Mouse (Mus musculus): ENCODE data around the gene Unc13b. TPM values are rescaled to one million over a fixed set of nuclear protein-coding genes. Genes with fewer than 3 reads are reported as not detected.

Gene Unc13b
- polyA plus RNA-seq, 1 experiment from 2014 or later: 9.0 TPM

- H3K9ac ChIP-seq (ENCODE audit: low read depth, low read length): no peak overlapping the region
- H3K27ac ChIP-seq (ENCODE audit: low read depth, low read length): no peak overlapping the region
- H3K4me2 ChIP-seq (replicated peaks; ENCODE audit: low read depth, low read length): no peak overlapping the region
- H3K4me1 ChIP-seq (ENCODE audit: control insufficient read depth, insufficient read depth, low read length): no peaks in the 10 kb centered on the region
- no peak overlapping the region for H3K4me3 ChIP-seq (ENCODE audit: low read length)
- H3K27me3 ChIP-seq (ENCODE audit: control insufficient read depth, insufficient read depth, low read length): no peaks in the 10 kb centered on the region
- no peak for ATAC-seq (ENCODE audit: low FRiP score, low TSS enrichment)
- H3K9me3 ChIP-seq (ENCODE audit: control insufficient read depth, low read length): no peaks in the 10 kb centered on the region
- no peaks in the 10 kb centered on the region for H3K36me3 ChIP-seq (ENCODE audit: control insufficient read depth, insufficient read depth, low read length)
- 44% methylated on average over 2 of the region's 2 CpGs for WGBS
Measured at GRCm38 (mm10) chr4:43244022-43244421, 185.3 kb downstream of the Unc13b start.

GRCm38 (mm10) chr4:43245776-43246175, 187.0 kb downstream of the Unc13b start:
- no peak overlapping the region for H3K4me2 ChIP-seq (replicated peaks; ENCODE audit: low read depth, low read length)
- H3K9me3 ChIP-seq (ENCODE audit: control insufficient read depth, low read length): no peaks in the 10 kb centered on the region
- no peak overlapping the region for H3K9ac ChIP-seq (ENCODE audit: low read depth, low read length)
- peaks cover 6% of the 10 kb centered on the region; the same call in 1 of the 2 replicates for H3K36me3 ChIP-seq (ENCODE audit: control insufficient read depth, insufficient read depth, low read length)
- no peak overlapping the region for H3K27ac ChIP-seq (ENCODE audit: low read depth, low read length)
- no peaks in the 10 kb centered on the region for H3K4me1 ChIP-seq (ENCODE audit: control insufficient read depth, insufficient read depth, low read length)
- 91% methylated on average over 4 of the region's 4 CpGs for WGBS
- H3K4me3 ChIP-seq (ENCODE audit: low read length): no peak overlapping the region
- H3K27me3 ChIP-seq (ENCODE audit: control insufficient read depth, insufficient read depth, low read length): no peaks in the 10 kb centered on the region
- ATAC-seq (ENCODE audit: low FRiP score, low TSS enrichment): no peak

GRCm38 (mm10) chr4:43248026-43248425, 189.3 kb downstream of the Unc13b start:
- no peak overlapping the region for H3K9ac ChIP-seq (ENCODE audit: low read depth, low read length)
- 76% methylated on average over 7 of the region's 7 CpGs for WGBS
- no peak overlapping the region for H3K27ac ChIP-seq (ENCODE audit: low read depth, low read length)
- H3K4me3 ChIP-seq (ENCODE audit: low read length): no peak overlapping the region
- no peak for ATAC-seq (ENCODE audit: low FRiP score, low TSS enrichment)
- no peaks in the 10 kb centered on the region for H3K27me3 ChIP-seq (ENCODE audit: control insufficient read depth, insufficient read depth, low read length)
- peaks cover 6% of the 10 kb centered on the region; the same call in 1 of the 2 replicates for H3K36me3 ChIP-seq (ENCODE audit: control insufficient read depth, insufficient read depth, low read length)
- no peaks in the 10 kb centered on the region for H3K9me3 ChIP-seq (ENCODE audit: control insufficient read depth, low read length)
- H3K4me1 ChIP-seq (ENCODE audit: control insufficient read depth, insufficient read depth, low read length): no peaks in the 10 kb centered on the region
- no peak overlapping the region for H3K4me2 ChIP-seq (replicated peaks; ENCODE audit: low read depth, low read length)

DNA sequence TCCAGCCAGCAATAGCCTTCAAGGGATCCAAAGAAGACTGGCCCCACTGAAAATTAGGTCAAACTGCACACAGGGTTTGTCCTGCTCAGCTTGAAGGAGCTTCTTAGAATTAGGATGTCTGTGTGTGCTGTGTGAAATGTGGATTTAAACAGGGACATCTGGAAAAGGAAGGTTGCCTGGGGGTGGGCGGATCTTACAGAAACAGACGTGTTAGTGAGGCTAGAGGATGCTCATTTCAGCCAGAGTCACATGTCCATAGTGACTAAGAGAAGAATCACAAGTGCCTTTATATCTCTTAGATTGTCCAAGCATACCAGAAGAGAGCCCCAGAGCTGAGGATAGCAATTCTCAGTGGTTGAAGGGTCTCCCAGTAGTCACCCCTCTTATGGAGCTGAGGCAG, 190.2 kb downstream of the Unc13b start:
- no peaks in the 10 kb centered on the region for H3K9me3 ChIP-seq (ENCODE audit: control insufficient read depth, low read length)
- no peaks in the 10 kb centered on the region for H3K27me3 ChIP-seq (ENCODE audit: control insufficient read depth, insufficient read depth, low read length)
- 82% methylated on average over 2 of the region's 2 CpGs for WGBS
- no peak overlapping the region for H3K9ac ChIP-seq (ENCODE audit: low read depth, low read length)
- peaks cover 6% of the 10 kb centered on the region; the same call in 1 of the 2 replicates for H3K36me3 ChIP-seq (ENCODE audit: control insufficient read depth, insufficient read depth, low read length)
- H3K27ac ChIP-seq (ENCODE audit: low read depth, low read length): no peak overlapping the region
- no peak overlapping the region for H3K4me2 ChIP-seq (replicated peaks; ENCODE audit: low read depth, low read length)
- ATAC-seq (ENCODE audit: low FRiP score, low TSS enrichment): no peak
- H3K4me1 ChIP-seq (ENCODE audit: control insufficient read depth, insufficient read depth, low read length): no peaks in the 10 kb centered on the region
- H3K4me3 ChIP-seq (ENCODE audit: low read length): no peak overlapping the region

DNA sequence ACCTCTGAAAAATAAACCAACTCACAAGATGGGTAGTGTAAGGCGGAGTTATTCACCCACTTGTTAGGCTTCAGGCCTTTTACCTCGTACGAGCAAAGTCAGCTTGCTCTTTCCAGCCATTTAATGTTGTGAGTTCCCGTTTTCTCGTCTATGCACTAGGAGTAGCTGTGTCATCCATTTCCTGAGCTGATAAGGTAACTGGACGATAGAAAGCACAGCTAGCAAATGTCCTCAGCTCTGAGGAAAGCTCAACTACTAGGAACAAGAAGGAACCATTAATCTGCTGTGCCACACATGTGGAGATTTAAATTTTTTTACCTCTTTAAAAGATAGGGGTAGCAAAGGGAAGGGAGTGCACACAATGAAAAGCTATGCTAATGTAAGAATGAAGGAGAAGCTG, 192.5 kb downstream of the Unc13b start:
- whole genome bisulfite sequencing: 79% methylated on average over 6 of the region's 6 CpGs
- H3K4me1 ChIP-seq (ENCODE audit: control insufficient read depth, insufficient read depth, low read length): no peaks in the 10 kb centered on the region
- H3K9ac ChIP-seq (ENCODE audit: low read depth, low read length): no peak overlapping the region
- no peak overlapping the region for H3K27ac ChIP-seq (ENCODE audit: low read depth, low read length)
- peaks cover 6% of the 10 kb centered on the region; the same call in 1 of the 2 replicates for H3K36me3 ChIP-seq (ENCODE audit: control insufficient read depth, insufficient read depth, low read length)
- no peak for ATAC-seq (ENCODE audit: low FRiP score, low TSS enrichment)
- no peak overlapping the region for H3K4me3 ChIP-seq (ENCODE audit: low read length)
- no peaks in the 10 kb centered on the region for H3K27me3 ChIP-seq (ENCODE audit: control insufficient read depth, insufficient read depth, low read length)
- H3K9me3 ChIP-seq (ENCODE audit: control insufficient read depth, low read length): no peaks in the 10 kb centered on the region
- no peak overlapping the region for H3K4me2 ChIP-seq (replicated peaks; ENCODE audit: low read depth, low read length)

- Histone ChIP-seq H3K9ac (ENCODE audit: low read depth, low read length) (no peak overlapping the region), H3K27me3 (ENCODE audit: control insufficient read depth, insufficient read depth, low read length) (no peaks in the 10 kb centered on the region), H3K9me3 (ENCODE audit: control insufficient read depth, low read length) (no peaks in the 10 kb centered on the region), H3K4me1 (ENCODE audit: control insufficient read depth, insufficient read depth, low read length) (no peaks in the 10 kb centered on the region), H3K27ac (ENCODE audit: low read depth, low read length) (no peak overlapping the region), H3K4me2 (replicated peaks; ENCODE audit: low read depth, low read length) (no peak overlapping the region), H3K36me3 (ENCODE audit: control insufficient read depth, insufficient read depth, low read length) (no peaks in the 10 kb centered on the region), H3K4me3 (ENCODE audit: low read length) (no peak overlapping the region)
- 97% methylated on average over 2 of the region's 2 CpGs for WGBS
- no peak for ATAC-seq (ENCODE audit: low FRiP score, low TSS enrichment)
Measured at GRCm38 (mm10) chr4:43257040-43257439, 198.3 kb downstream of the Unc13b start.

GRCm38 (mm10) chr4:43258556-43258955, 199.8 kb downstream of the Unc13b start:
- ATAC-seq (ENCODE audit: low FRiP score, low TSS enrichment): no peak
- H3K4me3 ChIP-seq (ENCODE audit: low read length): no peak overlapping the region
- H3K9ac ChIP-seq (ENCODE audit: low read depth, low read length): no peak overlapping the region
- no peaks in the 10 kb centered on the region for H3K9me3 ChIP-seq (ENCODE audit: control insufficient read depth, low read length)
- H3K4me2 ChIP-seq (replicated peaks; ENCODE audit: low read depth, low read length): no peak overlapping the region
- no peak overlapping the region for H3K27ac ChIP-seq (ENCODE audit: low read depth, low read length)
- H3K4me1 ChIP-seq (ENCODE audit: control insufficient read depth, insufficient read depth, low read length): no peaks in the 10 kb centered on the region
- 78% methylated on average over 4 of the region's 4 CpGs for WGBS
- no peaks in the 10 kb centered on the region for H3K36me3 ChIP-seq (ENCODE audit: control insufficient read depth, insufficient read depth, low read length)
- H3K27me3 ChIP-seq (ENCODE audit: control insufficient read depth, insufficient read depth, low read length): no peaks in the 10 kb centered on the region

DNA sequence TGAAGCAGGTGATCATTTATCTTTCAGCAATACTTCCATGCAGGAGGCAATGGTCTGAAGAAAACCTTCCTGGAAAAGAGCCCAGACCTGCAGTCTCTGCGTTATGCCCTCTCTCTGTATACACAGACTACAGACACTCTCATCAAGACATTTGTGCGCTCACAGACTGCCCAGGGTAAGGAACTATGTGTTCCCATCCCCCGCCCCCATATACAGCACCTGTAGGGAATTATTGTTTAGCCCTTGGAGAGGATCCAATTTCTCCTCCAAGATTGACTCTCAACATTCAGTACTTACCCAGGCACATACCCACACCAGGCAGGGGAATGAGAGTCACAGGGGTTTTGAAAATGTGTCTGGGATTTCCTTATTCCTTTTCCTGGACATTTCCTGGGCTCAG, 200.7 kb downstream of the Unc13b start:
- no peak overlapping the region for H3K27ac ChIP-seq (ENCODE audit: low read depth, low read length)
- ATAC-seq (ENCODE audit: low FRiP score, low TSS enrichment): no peak
- H3K9ac ChIP-seq (ENCODE audit: low read depth, low read length): no peak overlapping the region
- H3K36me3 ChIP-seq (ENCODE audit: control insufficient read depth, insufficient read depth, low read length): no peaks in the 10 kb centered on the region
- H3K4me3 ChIP-seq (ENCODE audit: low read length): no peak overlapping the region
- no peak overlapping the region for H3K4me2 ChIP-seq (replicated peaks; ENCODE audit: low read depth, low read length)
- H3K9me3 ChIP-seq (ENCODE audit: control insufficient read depth, low read length): no peaks in the 10 kb centered on the region
- 80% methylated on average over 3 of the region's 3 CpGs for WGBS
- no peaks in the 10 kb centered on the region for H3K27me3 ChIP-seq (ENCODE audit: control insufficient read depth, insufficient read depth, low read length)
- H3K4me1 ChIP-seq (ENCODE audit: control insufficient read depth, insufficient read depth, low read length): no peaks in the 10 kb centered on the region

- no peaks in the 10 kb centered on the region for H3K27me3 ChIP-seq (ENCODE audit: control insufficient read depth, insufficient read depth, low read length)
- H3K4me2 ChIP-seq (replicated peaks; ENCODE audit: low read depth, low read length): no peak overlapping the region
- H3K27ac ChIP-seq (ENCODE audit: low read depth, low read length): no peak overlapping the region
- H3K9me3 ChIP-seq (ENCODE audit: control insufficient read depth, low read length): no peaks in the 10 kb centered on the region
- no peak overlapping the region for H3K9ac ChIP-seq (ENCODE audit: low read depth, low read length)
- H3K36me3 ChIP-seq (ENCODE audit: control insufficient read depth, insufficient read depth, low read length): no peaks in the 10 kb centered on the region
- ATAC-seq (ENCODE audit: low FRiP score, low TSS enrichment): no peak
- no peak overlapping the region for H3K4me3 ChIP-seq (ENCODE audit: low read length)
- no peaks in the 10 kb centered on the region for H3K4me1 ChIP-seq (ENCODE audit: control insufficient read depth, insufficient read depth, low read length)
- 43% methylated on average over 5 of the region's 5 CpGs for WGBS
Measured at GRCm38 (mm10) chr4:43260096-43260495, 201.3 kb downstream of the Unc13b start.
